Mouse (Mus musculus) forebrain, postnatal 0 days (tissue): ENCODE measurements around the gene Gm10073. TPM values are rescaled to one million over a fixed set of nuclear protein-coding genes. Genes with fewer than 3 reads are reported as not detected.
"Not testable (repeated sequence)": the region's sequence is repeated elsewhere in the genome, so short reads cannot be mapped to it uniquely, and the experiment has no call there.

ENCODE experiments used
- ATAC-seq: fragments of 200-750 bp; cut with Nextera tagmentation; 2 replicates; pipeline ENCODE4 v1.8.0; 2017; ENCODE audit warnings: mild to moderate bottlenecking, moderate library complexity
- DNase-seq: peaks from one replicate; pipeline ENCODE4 v3.0.0-alpha.2; 2015
- H3K27ac ChIP-seq: fragments of 300-500 bp; sonication (generic); 2 replicates; pipeline ENCODE4 v1.5.1; 2014; ENCODE audit warnings: low read depth, mild to moderate bottlenecking, antibody characterized with exemption, low read length, moderate library complexity, mixed read lengths
- H3K27me3 ChIP-seq: fragments of 300-500 bp; sonication (generic); 2 replicates; pipeline ENCODE4 v1.6.1; 2014; ENCODE audit warnings: mild to moderate bottlenecking, low read length, mixed read lengths; ENCODE audit not compliant: insufficient read depth
- H3K36me3 ChIP-seq: fragments of 300-500 bp; sonication (generic); 2 replicates; pipeline ENCODE4 v1.6.1; 2014; ENCODE audit warnings: mild to moderate bottlenecking, moderate library complexity; ENCODE audit not compliant: insufficient read depth
- H3K4me1 ChIP-seq: fragments of 300-500 bp; sonication (generic); 2 replicates; pipeline ENCODE4 v1.6.1; 2014; ENCODE audit warnings: antibody characterized with exemption; ENCODE audit not compliant: insufficient read depth
- H3K4me2 ChIP-seq: fragments of 300-500 bp; sonication (generic); 2 replicates; pipeline ENCODE4 v1.6.1; 2014; ENCODE audit warnings: low read depth, mild to moderate bottlenecking, moderate library complexity
- H3K4me3 ChIP-seq: fragments of 300-500 bp; sonication (generic); 2 replicates; pipeline ENCODE4 v1.5.1; 2014; ENCODE audit warnings: low read depth, low read length, mixed read lengths
- H3K9ac ChIP-seq: fragments of 300-500 bp; sonication (generic); 2 replicates; pipeline ENCODE4 v1.6.1; 2014; ENCODE audit warnings: mild to moderate bottlenecking
- H3K9me3 ChIP-seq: fragments of 300-500 bp; sonication (generic); 2 replicates; pipeline ENCODE4 v1.6.1; 2016; ENCODE audit warnings: low read length
- CTCF ChIP-seq: sonication (generic); IDR thresholded peaks from 2 replicates; pipeline ENCODE4 v1.5.1; 2016; ENCODE audit warnings: antibody characterized with exemption, control low read depth, low read depth
- WGBS: fragments of 180-500 bp; shearing (Covaris S2); extraction: QIAGEN DNeasy Blood & Tissue Kit; methylation state at CpG from one replicate; pipeline ENCODE4 v1.1.7; 2014; 5-methylcytosine and 5-hydroxymethylcytosine counted together
- polyA plus RNA-seq: library from polyadenylated mRNA; unstranded; fragments of >200 nt; fragmentation: Nextera tagmentation; extraction: Ambion mirVana; gene quantifications from 2 replicates; pipeline ENCODE4 v1.2.1, GENCODE M21; 2015
- total RNA-seq: library from RNA; depleted of rRNA; stranded (reverse); fragments of >200 nt; gene quantifications from 2 replicates; pipeline ENCODE4 v1.2.3, GENCODE M21; 2014

The Gm10073 gene
- total and polyA plus RNA-seq, 2 experiments from 2014 or later: 5.1 to 41.5 TPM

- H3K9me3 ChIP-seq: no peaks in the 10 kb centered on the region
These were observed 26.2 kb upstream of the Gm10073 start for GRCm38 (mm10) chr8:106599265-106599979.

GRCm38 (mm10) chr8:106597067-106597466, 23.8 kb upstream of the Gm10073 start:
- no peak overlapping the region for H3K27ac ChIP-seq
- H3K4me3 ChIP-seq: no peak overlapping the region
- no peaks in the 10 kb centered on the region for H3K36me3 ChIP-seq
- 97% methylated on average over 5 of the region's 5 CpGs for WGBS
- DNase-seq: no peak
- no peak overlapping the region for H3K4me2 ChIP-seq
- no peak overlapping the region for H3K9ac ChIP-seq
- no peak for TF ChIP-seq CTCF
- H3K4me1 ChIP-seq: no peaks in the 10 kb centered on the region
- no peaks in the 10 kb centered on the region for H3K9me3 ChIP-seq
- ATAC-seq: no peak
- H3K27me3 ChIP-seq: peaks cover 1% of the 10 kb centered on the region; the same call in 1 of the 2 replicates

More at GRCm38 (mm10) chr8:106599265-106599979, 26.2 kb upstream of the Gm10073 start:
- WGBS: 25% methylated on average over 7 of the region's 7 CpGs
- no peak for TF ChIP-seq CTCF
- Histone ChIP-seq H3K27ac (no peak overlapping the region), H3K4me3 (no peak overlapping the region), H3K4me2 (no peak overlapping the region), H3K4me1 (0 out of 2 replicates have a peak, but pooled peaks cover 3% of the 10 kb centered on the region), H3K27me3 (peaks cover 25% of the 10 kb centered on the region), H3K9ac (no peak overlapping the region), H3K36me3 (no peaks in the 10 kb centered on the region)
- no peak for ATAC-seq
- DNase-seq: no peak

GRCm38 (mm10) chr8:106595623-106596022, 22.4 kb upstream of the Gm10073 start:
- not testable (repeated sequence) for H3K4me1 ChIP-seq, H3K9me3 ChIP-seq, H3K9ac ChIP-seq, H3K27ac ChIP-seq, H3K27me3 ChIP-seq, DNase-seq, ATAC-seq, H3K36me3 ChIP-seq, H3K4me2 ChIP-seq, H3K4me3 ChIP-seq
- 96% methylated on average over 3 of the region's 3 CpGs for WGBS

GRCm38 (mm10) chr8:106592458-106592857, 19.2 kb upstream of the Gm10073 start:
- Histone ChIP-seq H3K36me3 (no peaks in the 10 kb centered on the region), H3K9ac (no peak overlapping the region), H3K27me3 (no peaks in the 10 kb centered on the region), H3K4me1 (no peaks in the 10 kb centered on the region), H3K27ac (no peak overlapping the region), H3K9me3 (no peaks in the 10 kb centered on the region), H3K4me2 (no peak overlapping the region), H3K4me3 (no peak overlapping the region)
- 62% methylated on average over 3 of the region's 3 CpGs for WGBS
- TF ChIP-seq CTCF: no peak
- ATAC-seq (no peak), DNase-seq (no peak)

GRCm38 (mm10) chr8:106588443-106589431, 15.5 kb upstream of the Gm10073 start:
- no peak overlapping the region for H3K27ac ChIP-seq
- TF ChIP-seq CTCF: no peak
- H3K4me3 ChIP-seq: no peak overlapping the region
- H3K36me3 ChIP-seq: no peaks in the 10 kb centered on the region
- WGBS: 68% methylated on average over 3 of the region's 3 CpGs
- no peaks in the 10 kb centered on the region for H3K9me3 ChIP-seq
- H3K4me2 ChIP-seq: no peak overlapping the region
- no peak for DNase-seq
- no peaks in the 10 kb centered on the region for H3K4me1 ChIP-seq
- no peak overlapping the region for H3K9ac ChIP-seq
- no peaks in the 10 kb centered on the region for H3K27me3 ChIP-seq
- ATAC-seq: no peak

- Histone ChIP-seq H3K27ac (no peak overlapping the region), H3K4me2 (no peak overlapping the region), H3K9me3 (no peaks in the 10 kb centered on the region), H3K27me3 (no peaks in the 10 kb centered on the region), H3K4me1 (no peaks in the 10 kb centered on the region), H3K9ac (no peak overlapping the region), H3K4me3 (no peak overlapping the region), H3K36me3 (no peaks in the 10 kb centered on the region)
- WGBS: 79% methylated on average over 8 of the region's 8 CpGs
- no peak for TF ChIP-seq CTCF
- DNase-seq (no peak), ATAC-seq (no peak)
These were observed 13.6 kb upstream of the Gm10073 start for GRCm38 (mm10) chr8:106586896-106587295.

- H3K4me3 ChIP-seq: no peak overlapping the region
- H3K36me3 ChIP-seq: no peaks in the 10 kb centered on the region
- H3K9ac ChIP-seq: no peak overlapping the region
- H3K27ac ChIP-seq: no peak overlapping the region
- ATAC-seq (no peak), DNase-seq (no peak)
- 93% methylated on average over 3 of the region's 3 CpGs for WGBS
- no peak for TF ChIP-seq CTCF
- H3K9me3 ChIP-seq: no peaks in the 10 kb centered on the region
- H3K27me3 ChIP-seq: no peaks in the 10 kb centered on the region
- H3K4me1 ChIP-seq: no peaks in the 10 kb centered on the region
- H3K4me2 ChIP-seq: no peak overlapping the region
These were observed 12.4 kb upstream of the Gm10073 start for GRCm38 (mm10) chr8:106585671-106586037.
